Mouse (Mus musculus): ENCODE measurements around the gene Ccdc12. TPM values are rescaled to one million over a fixed set of nuclear protein-coding genes. Genes with fewer than 3 reads are reported as not detected.
A peak's percentile ranks its signal among the peaks of the same experiment; 100 is the strongest.

Ccdc12 gene
- polyA plus RNA-seq, 1 experiment from 2014 or later = 106 TPM

- ATAC-seq (ENCODE audit: low FRiP score, low TSS enrichment) (no peak), DNase-seq (no peak)
- no peaks in the 10 kb centered on the region for H3K9me3 ChIP-seq (ENCODE audit: control insufficient read depth, low read length)
- H3K4me3 ChIP-seq (replicated peaks; ENCODE audit: low read depth, low read length) = no peak overlapping the region
- no peak overlapping the region for H3K27ac ChIP-seq (replicated peaks; ENCODE audit: low read depth, low read length)
- 86% methylated on average over 5 of the region's 5 CpGs for WGBS
- peaks cover 4% of the 10 kb centered on the region; the same call in 1 of the 2 replicates for H3K36me3 ChIP-seq (ENCODE audit: control insufficient read depth, insufficient read depth, low read length)
- no peaks in the 10 kb centered on the region for H3K27me3 ChIP-seq (ENCODE audit: control insufficient read depth, insufficient read depth, low read length)
- H3K9ac ChIP-seq (replicated peaks; ENCODE audit: low read length) = no peak overlapping the region
- H3K4me1 ChIP-seq (ENCODE audit: control insufficient read depth, insufficient read depth, low read length) = no peaks in the 10 kb centered on the region
- H3K4me2 ChIP-seq (ENCODE audit: low read length) = no peak overlapping the region
Observed at GRCm38 (mm10) chr9:110641006-110641405, 15.3 kb upstream of the Ccdc12 start.

- H3K4me2 ChIP-seq (ENCODE audit: low read length) = no peak overlapping the region
- 0 out of 2 replicates have a peak, but pooled peaks cover 4% of the 10 kb centered on the region for H3K36me3 ChIP-seq (ENCODE audit: control insufficient read depth, insufficient read depth, low read length)
- H3K27me3 ChIP-seq (ENCODE audit: control insufficient read depth, insufficient read depth, low read length) = no peaks in the 10 kb centered on the region
- WGBS = 55% methylated on average over 5 of the region's 5 CpGs
- H3K4me3 ChIP-seq (replicated peaks; ENCODE audit: low read depth, low read length) = no peak overlapping the region
- H3K4me1 ChIP-seq (ENCODE audit: control insufficient read depth, insufficient read depth, low read length) = no peaks in the 10 kb centered on the region
- H3K9ac ChIP-seq (replicated peaks; ENCODE audit: low read length) = no peak overlapping the region
- H3K27ac ChIP-seq (replicated peaks; ENCODE audit: low read depth, low read length) = no peak overlapping the region
- DNase-seq = no peak
- no peaks in the 10 kb centered on the region for H3K9me3 ChIP-seq (ENCODE audit: control insufficient read depth, low read length)
- no peak for ATAC-seq (ENCODE audit: low FRiP score, low TSS enrichment)
Observed at GRCm38 (mm10) chr9:110642812-110643524, 13.3 kb upstream of the Ccdc12 start.

- no peak overlapping the region for H3K9ac ChIP-seq (replicated peaks; ENCODE audit: low read length)
- ATAC-seq (ENCODE audit: low FRiP score, low TSS enrichment) (no peak), DNase-seq (no peak)
- 0 out of 2 replicates have a peak, but pooled peaks cover 4% of the 10 kb centered on the region for H3K36me3 ChIP-seq (ENCODE audit: control insufficient read depth, insufficient read depth, low read length)
- H3K4me2 ChIP-seq (ENCODE audit: low read length) = no peak overlapping the region
- H3K4me3 ChIP-seq (replicated peaks; ENCODE audit: low read depth, low read length) = no peak overlapping the region
- H3K27me3 ChIP-seq (ENCODE audit: control insufficient read depth, insufficient read depth, low read length) = no peaks in the 10 kb centered on the region
- no peaks in the 10 kb centered on the region for H3K9me3 ChIP-seq (ENCODE audit: control insufficient read depth, low read length)
- no peaks in the 10 kb centered on the region for H3K4me1 ChIP-seq (ENCODE audit: control insufficient read depth, insufficient read depth, low read length)
- 73% methylated on average over 9 of the region's 9 CpGs for WGBS
- no peak overlapping the region for H3K27ac ChIP-seq (replicated peaks; ENCODE audit: low read depth, low read length)
Observed at GRCm38 (mm10) chr9:110643787-110644186, 12.5 kb upstream of the Ccdc12 start.

- no peak overlapping the region for H3K27ac ChIP-seq (replicated peaks; ENCODE audit: low read depth, low read length)
- no peak overlapping the region for H3K4me3 ChIP-seq (replicated peaks; ENCODE audit: low read depth, low read length)
- no peak for ATAC-seq (ENCODE audit: low FRiP score, low TSS enrichment)
- no peaks in the 10 kb centered on the region for H3K9me3 ChIP-seq (ENCODE audit: control insufficient read depth, low read length)
- H3K36me3 ChIP-seq (ENCODE audit: control insufficient read depth, insufficient read depth, low read length) = 0 out of 2 replicates have a peak, but pooled peaks cover 4% of the 10 kb centered on the region
- no peak overlapping the region for H3K9ac ChIP-seq (replicated peaks; ENCODE audit: low read length)
- no peak for DNase-seq
- peaks cover 4% of the 10 kb centered on the region for H3K4me1 ChIP-seq (ENCODE audit: control insufficient read depth, insufficient read depth, low read length)
- no peak overlapping the region for H3K4me2 ChIP-seq (ENCODE audit: low read length)
- WGBS = 85% methylated on average over 10 of the region's 10 CpGs
- H3K27me3 ChIP-seq (ENCODE audit: control insufficient read depth, insufficient read depth, low read length) = no peaks in the 10 kb centered on the region
Observed at GRCm38 (mm10) chr9:110644295-110644694, 12.0 kb upstream of the Ccdc12 start.

GRCm38 (mm10) chr9:110645219-110645618 is 11.1 kb upstream of the Ccdc12 start:
- no peak overlapping the region for H3K9ac ChIP-seq (replicated peaks; ENCODE audit: low read length)
- H3K4me2 ChIP-seq (ENCODE audit: low read length) = no peak overlapping the region
- H3K27me3 ChIP-seq (ENCODE audit: control insufficient read depth, insufficient read depth, low read length) = no peaks in the 10 kb centered on the region
- 0 out of 2 replicates have a peak, but pooled peaks cover 4% of the 10 kb centered on the region for H3K36me3 ChIP-seq (ENCODE audit: control insufficient read depth, insufficient read depth, low read length)
- no peak overlapping the region for H3K4me3 ChIP-seq (replicated peaks; ENCODE audit: low read depth, low read length)
- 86% methylated on average over 9 of the region's 9 CpGs for WGBS
- no peaks in the 10 kb centered on the region for H3K9me3 ChIP-seq (ENCODE audit: control insufficient read depth, low read length)
- ATAC-seq (ENCODE audit: low FRiP score, low TSS enrichment) (no peak), DNase-seq (no peak)
- no peak overlapping the region for H3K27ac ChIP-seq (replicated peaks; ENCODE audit: low read depth, low read length)
- peaks cover 14% of the 10 kb centered on the region for H3K4me1 ChIP-seq (ENCODE audit: control insufficient read depth, insufficient read depth, low read length)

- H3K4me3 ChIP-seq (replicated peaks; ENCODE audit: low read depth, low read length) = no peak overlapping the region
- H3K27me3 ChIP-seq (ENCODE audit: control insufficient read depth, insufficient read depth, low read length) = peaks cover 12% of the 10 kb centered on the region; the same call in 1 of the 2 replicates
- DNase-seq = peak; percentile 76
- H3K9ac ChIP-seq (replicated peaks; ENCODE audit: low read length) = no peak overlapping the region
- no peak for ATAC-seq (ENCODE audit: low FRiP score, low TSS enrichment)
- peak overlapping the region; percentile 79 for H3K27ac ChIP-seq (replicated peaks; ENCODE audit: low read depth, low read length)
- no peaks in the 10 kb centered on the region for H3K9me3 ChIP-seq (ENCODE audit: control insufficient read depth, low read length)
- peak overlapping the region; percentile 35 for H3K4me2 ChIP-seq (ENCODE audit: low read length)
- H3K36me3 ChIP-seq (ENCODE audit: control insufficient read depth, insufficient read depth, low read length) = no peaks in the 10 kb centered on the region
- H3K4me1 ChIP-seq (ENCODE audit: control insufficient read depth, insufficient read depth, low read length) = peaks cover 33% of the 10 kb centered on the region
Observed at GRCm38 (mm10) chr9:110649775-110650174, 6.5 kb upstream of the Ccdc12 start.

- H3K4me2 ChIP-seq (ENCODE audit: low read length) = peak overlapping the region; percentile 98; the same call in 1 of the 2 replicates
- 48% methylated on average over 13 of the region's 13 CpGs for WGBS
- no peaks in the 10 kb centered on the region for H3K9me3 ChIP-seq (ENCODE audit: control insufficient read depth, low read length)
- 0 out of 2 replicates have a peak overlapping the region, but pooled peaks have one; percentile 70 for H3K4me3 ChIP-seq (replicated peaks; ENCODE audit: low read depth, low read length)
- DNase-seq (peak; percentile 23), ATAC-seq (ENCODE audit: low FRiP score, low TSS enrichment) (no peak)
- no peak overlapping the region; the same call in 1 of the 2 replicates for H3K9ac ChIP-seq (replicated peaks; ENCODE audit: low read length)
- no peaks in the 10 kb centered on the region for H3K36me3 ChIP-seq (ENCODE audit: control insufficient read depth, insufficient read depth, low read length)
- no peak overlapping the region for H3K27ac ChIP-seq (replicated peaks; ENCODE audit: low read depth, low read length)
- peaks cover 12% of the 10 kb centered on the region; the same call in 1 of the 2 replicates for H3K27me3 ChIP-seq (ENCODE audit: control insufficient read depth, insufficient read depth, low read length)
- H3K4me1 ChIP-seq (ENCODE audit: control insufficient read depth, insufficient read depth, low read length) = peaks cover 38% of the 10 kb centered on the region
Observed at GRCm38 (mm10) chr9:110651931-110652722, 4.2 kb upstream of the Ccdc12 start.

GRCm38 (mm10) chr9:110652963-110653654 is 3.2 kb upstream of the Ccdc12 start:
- no peaks in the 10 kb centered on the region for H3K36me3 ChIP-seq (ENCODE audit: control insufficient read depth, insufficient read depth, low read length)
- peak overlapping the region; percentile 98 for H3K4me2 ChIP-seq (ENCODE audit: low read length)
- H3K9ac ChIP-seq (replicated peaks; ENCODE audit: low read length) = peak overlapping the region; percentile 67; the same call in 1 of the 2 replicates
- WGBS = 21% methylated on average over 14 of the region's 14 CpGs
- peaks cover 12% of the 10 kb centered on the region; the same call in 1 of the 2 replicates for H3K27me3 ChIP-seq (ENCODE audit: control insufficient read depth, insufficient read depth, low read length)
- peak overlapping the region; percentile 70 for H3K4me3 ChIP-seq (replicated peaks; ENCODE audit: low read depth, low read length)
- no peak overlapping the region for H3K27ac ChIP-seq (replicated peaks; ENCODE audit: low read depth, low read length)
- DNase-seq (no peak), ATAC-seq (ENCODE audit: low FRiP score, low TSS enrichment) (no peak)
- H3K9me3 ChIP-seq (ENCODE audit: control insufficient read depth, low read length) = no peaks in the 10 kb centered on the region
- peaks cover 47% of the 10 kb centered on the region for H3K4me1 ChIP-seq (ENCODE audit: control insufficient read depth, insufficient read depth, low read length)

Measured in midbrain, embryonic 14.5 days (tissue).